Mouse (Mus musculus): ENCODE results near the gene Rnf157. TPM values are rescaled to one million over a fixed set of nuclear protein-coding genes. Genes with fewer than 3 reads are reported as not detected.

The Rnf157 gene
- total and polyA plus RNA-seq, 3 experiments, result 8.7 to 39.3 (median 10.9) TPM

DNA sequence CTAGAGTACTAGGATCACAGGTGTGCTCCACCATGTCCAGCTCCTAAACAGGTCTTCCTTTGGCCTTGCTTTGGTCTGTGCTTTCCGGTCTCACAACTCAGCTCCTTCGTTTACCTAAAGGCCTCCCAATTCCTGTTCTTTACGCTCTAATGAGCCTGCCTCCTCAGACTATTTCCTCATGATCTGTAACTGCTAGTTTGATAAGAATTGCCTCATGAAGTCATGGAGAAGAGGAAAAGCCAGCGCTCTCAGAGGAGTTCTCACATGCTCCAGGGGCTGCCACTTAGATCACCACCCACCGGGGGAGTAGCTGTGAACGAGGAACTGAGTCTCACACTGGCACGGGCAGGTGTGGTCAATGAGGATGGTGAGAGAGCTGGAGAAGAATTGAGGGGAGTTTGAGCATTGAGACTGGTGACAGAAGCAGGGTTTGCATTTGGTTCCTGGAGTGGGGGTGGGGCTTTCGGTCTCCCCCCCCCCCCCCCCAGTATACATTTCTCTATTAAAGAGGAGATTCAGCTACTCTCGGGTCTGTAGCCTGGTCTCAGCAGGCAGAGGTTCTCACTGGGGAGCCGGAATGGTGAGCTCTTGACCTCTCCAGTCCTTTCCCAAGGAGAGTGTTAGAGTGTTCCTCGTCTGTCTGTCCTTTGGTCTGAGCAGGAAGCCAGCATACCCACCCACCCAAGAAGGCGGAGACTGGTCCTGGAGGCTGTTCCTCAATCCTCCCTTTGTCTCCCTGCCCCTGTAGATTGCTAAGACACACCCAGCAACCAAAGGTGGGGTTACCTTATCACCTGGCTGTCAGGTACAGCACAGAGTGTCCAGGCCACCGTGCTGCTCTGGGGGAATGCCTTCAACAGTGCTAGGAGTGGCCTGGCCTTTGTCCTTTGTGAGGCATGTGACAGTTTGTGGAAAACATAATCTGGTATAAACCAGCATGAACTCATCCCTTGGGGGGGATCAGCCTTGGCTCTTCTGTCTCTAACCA is 16.3 kb upstream of the Rnf157 start (continued):
- TF ChIP-seq MEF2A (IDR thresholded peaks at IDR 0.05; ENCODE audit: borderline replicate concordance, low read depth, low read length) (no peak), ZNF384 (IDR thresholded peaks at IDR 0.05; ENCODE audit: low read depth, low read length) (no peak), MXI1 (IDR thresholded peaks at IDR 0.05; ENCODE audit: low read depth, low read length) (peak; percentile 43; the same call in 1 of the 2 replicates), MAFK (IDR thresholded peaks at IDR 0.05; ENCODE audit: insufficient replicate concordance, low read length) (no peak), JUN (IDR thresholded peaks at IDR 0.05; ENCODE audit: insufficient read depth, low read depth, low read length) (no peak), BHLHE40 (IDR thresholded peaks at IDR 0.05; ENCODE audit: low read depth, low read length) (peak; percentile 93), CHD1 (IDR thresholded peaks at IDR 0.05; ENCODE audit: low read depth, low read length) (no peak), CTCF (conservative IDR thresholded peaks at IDR 0.05 in 1 of 2, IDR thresholded peaks at IDR 0.05 in 1 of 2; ENCODE audit: low read depth in 2 of 2, low read length in 2 of 2) (no peak), USF1 (IDR thresholded peaks at IDR 0.05; ENCODE audit: low read depth, low read length) (no peak), TCF12 (IDR thresholded peaks at IDR 0.05; ENCODE audit: low read depth, low read length) (peak; percentile 50; the same call in 1 of the 2 replicates), POLR2A (IDR thresholded peaks at IDR 0.05; ENCODE audit: low read depth, low read length) (peak; percentile 28), ZMIZ1 (IDR thresholded peaks at IDR 0.05; ENCODE audit: low read depth, low read length) (peak; percentile 60; the same call in 1 of the 2 replicates), IRF4 (IDR thresholded peaks at IDR 0.05; ENCODE audit: low read depth, low read length) (peak; percentile 48), ZC3H11A (IDR thresholded peaks at IDR 0.05; ENCODE audit: low read depth, low read length) (no peak), USF2 (conservative IDR thresholded peaks at IDR 0.05; ENCODE audit: low read depth, low read length) (no peak), PAX5 (IDR thresholded peaks at IDR 0.05; ENCODE audit: low read length) (no peak), HCFC1 (IDR thresholded peaks at IDR 0.05; ENCODE audit: low read depth, low read length) (no peak), CHD2 (IDR thresholded peaks at IDR 0.05; ENCODE audit: low read length) (peak; percentile 74)

DNA sequence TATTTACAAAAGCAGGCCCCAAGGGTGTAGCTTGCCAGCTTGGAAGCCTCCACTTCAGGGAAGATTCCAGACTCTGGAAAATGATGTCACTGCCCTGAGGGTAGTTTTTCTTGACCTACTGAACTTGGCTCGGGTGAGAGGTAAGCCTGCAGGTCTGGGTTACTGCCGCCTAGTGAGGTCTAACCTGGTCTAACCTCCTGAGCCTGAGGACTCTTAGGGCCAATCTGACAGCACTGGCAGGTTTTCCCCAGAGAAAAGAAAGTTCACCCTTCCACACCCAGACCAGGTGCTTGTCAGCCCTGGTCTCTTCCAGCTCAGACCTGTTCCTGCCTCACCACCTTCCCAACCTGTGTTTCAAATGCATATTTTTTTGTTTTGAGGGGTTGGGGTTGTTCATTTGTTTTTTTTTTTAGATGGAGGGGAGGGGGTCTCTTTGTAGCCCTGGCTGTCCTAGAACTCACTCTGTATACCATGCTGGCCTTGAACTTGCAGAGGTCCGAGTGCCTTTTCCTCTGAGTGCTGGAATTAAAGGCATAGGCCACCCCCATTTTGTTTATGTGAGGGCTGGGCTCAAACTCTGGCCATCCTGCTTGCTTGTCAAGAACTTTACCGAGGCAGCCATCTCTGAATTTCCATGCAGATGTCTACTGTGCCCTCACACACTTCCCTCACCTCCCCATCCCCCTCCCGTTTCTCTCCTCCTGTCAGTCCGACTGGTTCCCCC is 14.2 kb upstream of the Rnf157 start:
- DNase-seq (ENCODE audit: extremely low read depth), result no peak
- peaks cover 7% of the 10 kb centered on the region; the same call in 1 of the 2 replicates for H3K79me2 ChIP-seq (replicated peaks; ENCODE audit: control insufficient read depth, extremely low read depth, insufficient read depth, poor library complexity, severe bottlenecking)
- no peaks in the 10 kb centered on the region for H3K27me3 ChIP-seq (replicated peaks)
- H3K4me1 ChIP-seq (ENCODE audit: control insufficient read depth in 1 of 2, insufficient read depth in 2 of 2), result peaks cover 32 to 89% of the 10 kb centered on the region in 2 experiments
- no peak overlapping the region for H3K4me3 ChIP-seq (replicated peaks in 1 of 3; ENCODE audit: low read depth in 2 of 3, low read length in 2 of 3, poor library complexity in 1 of 3)
- dilution Hi-C loops (cut with MboI; ENCODE audit: extremely low pct_ligation_motif_present, extremely low pct_unique_long_range_greater_than_20kb, low sequenced_read_pairs) (no loop called here), in situ Hi-C loops (cut with MboI; ENCODE audit: low pct_ligation_motif_present, low pct_unique_long_range_greater_than_20kb, low sequenced_read_pairs) (no loop called here)
- H3K9me3 ChIP-seq (replicated peaks; ENCODE audit: low read length), result no peaks in the 10 kb centered on the region
- TF ChIP-seq RAD21 (IDR thresholded peaks at IDR 0.05; ENCODE audit: low read depth, low read length) (no peak), RCOR1 (conservative IDR thresholded peaks at IDR 0.05; ENCODE audit: low read depth, low read length) (no peak), MYC (IDR thresholded peaks at IDR 0.05; ENCODE audit: low read depth, low read length) (no peak), EP300 (IDR thresholded peaks at IDR 0.05; ENCODE audit: low read length) (no peak), HCFC1 (IDR thresholded peaks at IDR 0.05; ENCODE audit: low read depth, low read length) (no peak), MEF2A (IDR thresholded peaks at IDR 0.05; ENCODE audit: borderline replicate concordance, low read depth, low read length) (no peak), ETS1 (conservative IDR thresholded peaks at IDR 0.05; ENCODE audit: low read depth, low read length) (no peak), ZNF384 (IDR thresholded peaks at IDR 0.05; ENCODE audit: low read depth, low read length) (no peak), SMC3 (IDR thresholded peaks at IDR 0.05; ENCODE audit: low read depth, low read length) (no peak), USF1 (IDR thresholded peaks at IDR 0.05; ENCODE audit: low read depth, low read length) (no peak), ZC3H11A (IDR thresholded peaks at IDR 0.05; ENCODE audit: low read depth, low read length) (no peak), CTCF (conservative IDR thresholded peaks at IDR 0.05 in 1 of 2, IDR thresholded peaks at IDR 0.05 in 1 of 2; ENCODE audit: low read depth in 2 of 2, low read length in 2 of 2) (no peak), MAX (IDR thresholded peaks at IDR 0.05; ENCODE audit: low read length) (no peak), POLR2AphosphoS2 (IDR thresholded peaks at IDR 0.05; ENCODE audit: low read depth, low read length) (no peak), NRF1 (IDR thresholded peaks at IDR 0.05; ENCODE audit: low read depth, low read length) (no peak), JUND (conservative IDR thresholded peaks at IDR 0.05; ENCODE audit: low read depth, low read length) (no peak), ZKSCAN1 (IDR thresholded peaks at IDR 0.05; ENCODE audit: borderline replicate concordance, low read depth, low read length) (no peak), MAFK (IDR thresholded peaks at IDR 0.05; ENCODE audit: insufficient replicate concordance, low read length) (no peak), JUN (IDR thresholded peaks at IDR 0.05; ENCODE audit: insufficient read depth, low read depth, low read length) (no peak), BHLHE40 (IDR thresholded peaks at IDR 0.05; ENCODE audit: low read depth, low read length) (no peak)
- H3K27ac ChIP-seq (ENCODE audit: insufficient read depth, low read depth), result no peak overlapping the region
- no peak overlapping the region for H3K9ac ChIP-seq (ENCODE audit: insufficient read depth, low read depth)
- H3K36me3 ChIP-seq (replicated peaks in 1 of 2; ENCODE audit: control insufficient read depth in 1 of 2, insufficient read depth in 1 of 2, low read length in 1 of 2), result no peaks in the 10 kb centered on the region
- H3K4me2 ChIP-seq (ENCODE audit: insufficient read depth, low read depth, poor library complexity, severe bottlenecking), result no peak overlapping the region

Measured in CH12.LX (cell line).